Mouse (Mus musculus) adrenal gland, postnatal 25 days (tissue): Measurements from ENCODE around the gene Pkm. TPM values are rescaled to one million over a fixed set of nuclear protein-coding genes. Genes with fewer than 3 reads are reported as not detected.
A peak's percentile ranks its signal among the peaks of the same experiment; 100 is the strongest.

Source experiments
- DNase-seq: peaks from one replicate; pipeline ENCODE4 v3.0.0; 2021; ENCODE audit warnings: mixed read lengths
- long read RNA-seq: library from polyadenylated mRNA; stranded (forward); transcript quantifications from one replicate; pipeline ENCODE4 v2.0.0, GENCODE M21; 2021
- total RNA-seq: library from RNA; stranded (reverse); gene quantifications from 2 replicates; pipeline ENCODE4 v1.2.3, GENCODE M21; 2021

Gene Pkm
- total RNA-seq: 706 and 770 TPM in 2 replicates
- long read RNA-seq, transcript Pkm-201 (11 exons, 2,432 nt): major isoform, 842 of 1,452 reads
- long read RNA-seq, transcript Pkm-202 (11 exons, 2,041 nt): minor isoform, 357 of 1,452 reads
- long read RNA-seq, partial matches to known transcripts: 138 of 1,452 reads
- long read RNA-seq, other reads (novel, unspliced or antisense): 115 of 1,452 reads

DNA sequence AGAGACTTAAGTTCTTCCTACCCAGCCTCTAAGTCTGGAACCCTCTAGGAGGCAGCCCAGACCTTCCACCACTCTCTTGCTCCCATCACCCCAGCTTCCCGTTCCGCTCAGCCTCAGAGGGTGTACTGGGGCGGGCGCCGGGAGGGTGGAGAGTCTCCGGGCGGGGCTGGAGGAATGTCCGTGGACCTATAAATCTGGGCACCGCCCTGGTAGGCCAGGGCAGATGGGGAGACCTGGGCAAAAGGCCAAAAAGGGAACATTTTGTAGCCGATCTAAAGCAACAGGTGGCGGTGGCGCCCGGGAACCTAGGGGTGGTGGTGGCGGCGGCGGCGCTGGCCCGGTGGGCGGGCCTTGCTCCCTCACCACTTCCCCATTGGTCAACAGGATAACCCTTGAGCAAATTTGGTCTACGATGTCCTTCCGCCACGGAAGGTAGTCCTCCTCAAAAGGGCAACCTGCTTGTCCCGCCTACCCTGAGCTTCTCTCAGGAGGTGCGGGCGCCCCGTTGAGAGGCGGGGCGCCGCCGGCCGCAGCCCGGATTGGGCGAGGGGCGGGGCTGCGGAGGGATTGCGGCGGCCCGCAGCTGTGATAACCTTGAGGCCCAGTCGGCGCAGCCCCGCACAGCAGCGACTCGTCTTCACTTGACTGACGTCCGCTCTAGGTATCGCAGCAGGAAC, at the start of gene Pkm:
Gene Pkm (plus strand): TSS at position 411 of the 677 bp plus-strand sequence.
- DNase-seq: peak; percentile 94

DNA sequence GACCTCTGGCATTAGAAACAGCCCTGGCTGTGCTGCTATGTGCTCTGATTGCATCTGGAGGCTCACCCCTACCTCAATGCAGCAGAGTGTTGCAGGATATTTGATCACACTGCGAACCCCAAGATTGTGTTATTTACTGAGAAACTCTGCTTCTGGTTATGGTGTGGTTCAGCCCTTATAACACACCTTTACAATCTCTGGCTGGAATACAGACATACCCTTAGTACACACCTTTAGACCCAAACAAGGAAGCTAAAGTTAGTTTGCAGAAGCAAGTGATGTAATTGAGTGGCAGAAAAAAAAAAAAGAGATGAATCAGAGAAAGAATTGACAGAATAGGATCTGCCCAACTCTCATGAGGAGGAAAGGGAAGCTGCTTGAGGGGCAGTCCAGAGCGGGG, 45.2 kb upstream of the Pkm start:
- DNase-seq: no peak

DNA sequence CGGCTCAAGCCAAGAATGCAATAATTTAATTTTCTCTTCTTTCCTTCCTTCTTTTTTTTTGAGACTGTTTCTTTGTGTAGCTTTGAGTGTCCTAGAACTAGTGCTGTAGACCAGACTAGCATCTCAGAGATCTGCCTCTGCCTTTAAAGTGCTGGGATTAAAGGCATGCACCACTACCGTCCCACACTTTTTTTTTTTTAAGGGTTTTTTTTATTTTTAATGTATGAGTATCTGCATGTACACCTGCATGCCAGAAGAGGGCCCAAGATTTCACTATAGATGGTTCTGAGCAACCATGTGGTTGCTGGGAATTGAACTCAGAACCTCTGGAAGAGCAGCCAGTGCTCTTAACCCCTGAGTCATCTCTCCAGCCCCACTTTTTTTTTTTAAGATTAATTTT, 40.4 kb upstream of the Pkm start:
- DNase-seq: no peak

DNA sequence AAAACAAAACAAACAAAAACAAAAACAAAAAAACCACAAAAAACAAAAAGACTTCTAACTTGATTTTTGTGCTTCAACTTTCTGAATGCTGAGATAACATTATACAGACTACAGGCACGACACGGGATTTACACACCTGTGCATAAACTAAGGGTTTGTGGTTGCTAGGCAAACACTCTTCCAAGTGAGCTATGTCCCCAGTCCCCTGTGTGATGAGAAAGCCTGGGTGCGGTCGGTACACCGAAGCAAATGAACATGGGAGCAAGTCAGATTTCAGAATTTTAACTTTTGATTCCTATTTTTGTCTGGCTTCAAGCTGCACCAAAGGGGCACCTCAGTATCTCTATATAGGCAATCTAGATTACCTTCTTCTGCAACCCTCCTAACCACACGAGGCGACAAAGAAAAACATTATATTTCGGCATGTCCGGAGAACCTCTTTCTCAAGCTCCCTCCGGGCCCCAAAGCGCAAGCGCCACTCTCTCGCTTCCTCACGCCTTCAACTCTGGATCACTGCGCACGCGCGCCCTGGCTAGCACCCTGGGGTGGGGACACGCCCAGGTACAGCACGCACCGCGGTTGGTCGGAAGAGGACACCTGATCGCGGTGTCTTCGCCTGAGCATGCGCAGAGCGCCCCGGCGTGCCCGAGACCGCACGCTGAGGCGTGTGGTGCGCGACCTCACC, 39.4 kb upstream of the Pkm start, which contains the start of gene Parp6:
Gene Parp6 (plus strand): TSS at position 663 of the 685 bp plus-strand sequence.
- peak; percentile 100 for DNase-seq

DNA sequence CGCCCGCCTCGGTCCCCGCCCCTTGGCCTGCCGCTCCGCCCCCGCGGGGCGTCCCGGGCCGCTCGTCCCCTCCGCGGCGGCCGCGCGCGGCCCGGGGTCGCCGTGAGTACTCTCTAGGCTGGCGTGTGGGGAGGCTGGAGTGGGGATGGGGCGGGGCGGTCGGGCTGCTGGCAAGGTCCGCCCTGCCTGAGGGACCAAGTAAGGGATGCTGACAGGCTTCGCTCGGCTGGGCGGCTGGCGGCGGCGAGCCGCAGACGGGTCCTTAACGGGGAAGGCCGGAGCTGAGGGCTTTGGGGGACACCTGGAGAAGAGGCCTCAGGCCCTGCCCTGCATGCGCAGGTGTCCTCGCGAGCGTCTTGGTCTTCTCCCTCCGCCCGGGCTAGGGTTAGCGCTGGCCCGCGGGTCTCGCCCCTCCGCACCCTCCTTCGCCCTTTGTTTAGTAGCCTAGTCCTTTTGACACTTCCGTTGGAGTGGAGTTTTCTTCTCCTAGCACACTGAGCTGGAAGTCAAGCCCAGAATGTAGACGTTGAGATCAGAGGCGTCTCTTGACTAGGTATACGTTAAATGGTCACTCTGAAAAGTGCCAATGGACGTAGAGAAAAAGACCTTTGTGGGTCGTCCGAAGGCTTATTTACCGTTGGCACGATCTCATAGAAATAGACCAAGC, 38.7 kb upstream of the Pkm start:
- DNase-seq: no peak

DNA sequence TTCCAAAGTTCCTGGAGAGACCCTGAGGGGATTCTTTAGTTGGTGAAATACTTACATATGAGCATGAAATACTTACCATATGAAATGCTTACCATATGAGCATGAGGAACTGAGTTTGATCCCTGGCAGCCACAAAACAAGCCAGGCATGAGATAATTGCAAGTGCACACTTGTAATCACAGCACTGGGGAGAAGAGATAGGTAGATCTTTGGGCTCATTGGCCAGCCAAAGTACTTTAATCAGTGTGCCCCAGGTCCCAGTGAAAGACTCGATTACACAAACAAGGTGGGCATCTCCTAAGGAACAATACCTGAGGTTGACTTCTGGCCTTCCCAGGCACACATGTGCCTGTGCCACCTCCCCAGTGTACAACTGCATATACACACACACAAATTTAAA, 17.8 kb upstream of the Pkm start:
- no peak for DNase-seq

DNA sequence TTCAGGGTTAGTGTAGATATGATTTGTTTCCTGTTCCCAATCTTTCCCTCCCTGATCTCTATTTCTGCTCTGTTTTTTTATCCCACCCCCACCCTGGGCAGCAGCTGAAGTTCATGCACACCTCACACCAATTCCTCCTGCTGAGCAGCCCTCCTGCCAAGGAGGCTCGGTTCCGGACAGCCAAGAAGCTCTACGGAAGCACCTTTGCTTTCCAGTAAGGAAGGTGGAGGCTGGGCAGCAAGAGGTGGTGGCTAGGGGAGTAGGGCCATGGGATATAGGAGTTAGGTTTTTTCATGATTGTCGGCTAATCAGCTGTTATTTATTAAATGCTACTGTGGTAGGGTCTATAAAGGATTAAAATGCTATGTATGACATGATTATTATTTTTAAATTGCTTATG, 16.2 kb upstream of the Pkm start:
- DNase-seq: no peak

DNA sequence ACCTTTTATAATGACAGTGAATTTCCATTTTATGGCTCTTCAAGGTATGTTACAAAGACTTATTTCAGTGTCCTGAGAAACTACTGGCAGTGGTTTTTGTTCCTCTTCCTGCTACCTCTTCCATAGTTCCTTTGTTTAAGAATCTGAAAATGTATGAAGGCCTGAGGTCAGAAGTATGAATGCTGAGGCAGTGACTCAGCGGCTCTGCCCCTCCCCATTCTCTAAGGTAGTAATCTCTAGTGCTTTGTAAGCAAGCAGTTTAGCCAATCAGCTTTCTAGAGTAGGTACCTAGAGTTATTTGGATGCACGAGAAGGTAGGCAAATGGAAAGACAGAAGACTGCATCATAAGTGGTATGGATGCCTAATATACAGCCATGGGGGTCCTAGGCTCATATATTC, 14.8 kb upstream of the Pkm start:
- DNase-seq: no peak

DNA sequence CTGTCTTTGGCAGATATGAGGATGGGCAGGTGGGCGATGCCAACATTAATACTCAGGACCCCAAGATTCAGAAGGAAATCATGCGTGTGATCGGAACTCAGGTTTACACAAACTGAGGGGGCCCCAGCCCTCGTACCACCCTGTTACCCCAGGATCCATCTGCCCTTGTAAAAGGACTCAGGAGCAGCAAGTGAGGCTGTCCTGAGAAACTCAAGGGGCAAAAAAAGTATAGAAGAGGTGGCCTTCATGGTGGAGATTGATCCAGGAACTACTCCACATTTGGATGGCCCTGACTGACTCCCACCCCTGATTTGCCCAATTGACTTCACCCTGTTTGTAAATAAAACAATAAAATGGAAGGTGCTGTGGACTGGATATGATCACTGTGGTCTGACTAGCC, 6.3 kb upstream of the Pkm start:
- DNase-seq: no peak

DNA sequence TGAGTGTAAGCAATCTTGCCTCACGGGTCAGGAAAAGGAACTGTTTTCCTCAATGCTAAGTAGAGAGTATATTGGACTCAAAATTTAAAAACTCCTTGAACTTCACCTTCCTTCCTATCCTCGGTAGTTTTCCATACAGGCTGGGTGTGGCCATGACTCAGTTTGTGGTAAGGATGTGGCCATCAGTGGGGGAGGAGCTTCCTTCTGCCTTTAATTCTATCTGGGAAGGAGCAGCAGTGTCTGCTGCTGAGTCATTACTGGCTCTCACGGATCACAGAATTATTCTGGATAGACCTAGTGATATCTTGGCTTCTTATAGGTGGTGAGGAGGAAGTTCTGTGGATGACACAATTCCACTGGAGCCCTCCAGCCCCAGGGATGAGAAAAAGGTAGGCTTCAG, 2.8 kb upstream of the Pkm start:
- peak; percentile 35 for DNase-seq

DNA sequence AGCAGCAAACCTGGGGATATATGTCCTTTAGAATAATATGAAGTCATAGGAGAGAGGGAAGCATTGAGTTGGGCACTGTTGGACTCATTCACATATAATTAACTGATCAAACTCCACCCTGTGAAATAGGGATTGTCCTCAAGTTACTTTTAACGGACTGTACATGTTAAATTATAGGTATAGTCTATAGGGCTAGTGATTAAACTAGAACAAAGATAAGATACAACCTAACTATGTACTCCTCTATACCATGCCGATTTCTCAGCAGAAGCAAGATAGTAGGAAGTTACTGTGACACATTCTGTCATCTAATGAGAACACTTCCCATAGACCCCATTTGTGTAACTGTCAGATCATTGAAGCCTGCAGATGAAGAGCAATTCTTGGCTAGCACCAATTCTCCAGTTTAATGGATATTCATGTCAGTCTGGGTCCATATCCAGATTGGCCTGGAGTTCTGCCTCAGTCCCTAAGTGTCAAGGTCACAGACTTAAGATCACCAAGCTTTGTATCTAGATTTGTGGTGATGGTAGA, 1.7 kb upstream of the Pkm start:
- no peak for DNase-seq

DNA sequence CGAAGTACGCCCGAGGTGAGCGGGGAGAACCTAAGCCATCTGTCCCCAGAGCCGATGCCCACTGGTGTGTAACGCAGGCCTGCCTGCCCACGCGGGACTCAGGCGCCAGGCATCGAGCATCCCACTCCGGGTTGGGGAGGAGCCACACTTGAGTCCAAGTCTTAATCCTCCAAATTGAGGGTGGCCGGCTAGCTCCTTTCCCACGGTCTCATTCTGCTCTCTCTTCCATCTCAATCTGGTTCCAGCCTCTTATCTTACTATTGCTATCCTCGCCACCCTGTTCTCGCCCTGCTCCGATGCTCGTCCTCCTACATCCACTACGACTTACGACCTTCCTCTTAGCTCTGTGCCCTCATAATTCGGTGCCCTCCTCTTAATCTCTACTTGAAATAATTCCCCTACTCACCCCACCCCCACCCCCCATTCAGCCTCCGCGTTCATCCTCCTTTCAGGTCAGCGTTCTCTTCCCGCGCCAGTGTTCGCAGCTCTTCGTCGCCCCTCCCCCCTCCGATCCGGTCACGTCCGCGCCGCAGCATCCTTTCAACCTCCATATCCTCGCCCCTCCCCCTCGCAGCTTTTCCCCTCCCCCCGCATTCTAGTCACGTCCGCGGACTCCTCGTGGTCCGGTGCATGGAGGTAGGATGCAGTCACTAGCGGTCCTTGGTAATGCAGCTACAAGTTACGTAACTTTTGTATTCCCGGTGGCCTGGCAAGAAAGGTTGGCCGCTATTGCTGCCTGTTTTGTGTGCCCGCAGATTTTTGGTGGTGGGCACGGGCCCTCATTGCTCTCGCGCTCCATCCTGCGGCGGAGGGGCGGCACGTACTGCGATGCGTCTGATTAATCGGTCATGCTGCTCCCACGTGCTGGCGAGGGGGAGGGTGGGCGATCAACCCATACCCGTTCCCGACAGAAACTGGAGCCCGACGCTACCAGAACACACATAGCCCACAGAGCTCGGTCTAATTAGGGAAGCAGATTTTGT, 758 bp downstream of the Pkm start:
- peak; percentile 81 for DNase-seq

DNA sequence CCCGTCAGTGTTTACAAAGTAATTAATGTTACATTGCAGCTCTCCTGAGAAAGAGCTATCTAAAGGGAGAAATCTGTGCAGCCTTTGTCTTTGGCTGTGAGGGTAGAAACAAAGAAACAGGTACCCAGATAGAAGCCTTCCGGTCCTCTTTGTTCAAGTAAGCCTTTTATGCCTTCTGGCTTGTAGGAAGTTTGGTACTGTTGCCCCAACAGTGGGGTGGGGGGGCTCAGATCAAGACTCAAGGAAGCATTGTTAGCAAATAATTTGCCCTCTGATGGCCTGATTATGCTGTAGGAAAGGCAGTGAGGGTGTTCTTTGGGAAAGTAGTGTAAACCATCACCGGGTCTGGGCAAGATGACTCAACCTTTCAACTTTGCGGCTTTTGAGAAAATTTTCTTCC, 2.0 kb downstream of the Pkm start:
- DNase-seq: no peak

DNA sequence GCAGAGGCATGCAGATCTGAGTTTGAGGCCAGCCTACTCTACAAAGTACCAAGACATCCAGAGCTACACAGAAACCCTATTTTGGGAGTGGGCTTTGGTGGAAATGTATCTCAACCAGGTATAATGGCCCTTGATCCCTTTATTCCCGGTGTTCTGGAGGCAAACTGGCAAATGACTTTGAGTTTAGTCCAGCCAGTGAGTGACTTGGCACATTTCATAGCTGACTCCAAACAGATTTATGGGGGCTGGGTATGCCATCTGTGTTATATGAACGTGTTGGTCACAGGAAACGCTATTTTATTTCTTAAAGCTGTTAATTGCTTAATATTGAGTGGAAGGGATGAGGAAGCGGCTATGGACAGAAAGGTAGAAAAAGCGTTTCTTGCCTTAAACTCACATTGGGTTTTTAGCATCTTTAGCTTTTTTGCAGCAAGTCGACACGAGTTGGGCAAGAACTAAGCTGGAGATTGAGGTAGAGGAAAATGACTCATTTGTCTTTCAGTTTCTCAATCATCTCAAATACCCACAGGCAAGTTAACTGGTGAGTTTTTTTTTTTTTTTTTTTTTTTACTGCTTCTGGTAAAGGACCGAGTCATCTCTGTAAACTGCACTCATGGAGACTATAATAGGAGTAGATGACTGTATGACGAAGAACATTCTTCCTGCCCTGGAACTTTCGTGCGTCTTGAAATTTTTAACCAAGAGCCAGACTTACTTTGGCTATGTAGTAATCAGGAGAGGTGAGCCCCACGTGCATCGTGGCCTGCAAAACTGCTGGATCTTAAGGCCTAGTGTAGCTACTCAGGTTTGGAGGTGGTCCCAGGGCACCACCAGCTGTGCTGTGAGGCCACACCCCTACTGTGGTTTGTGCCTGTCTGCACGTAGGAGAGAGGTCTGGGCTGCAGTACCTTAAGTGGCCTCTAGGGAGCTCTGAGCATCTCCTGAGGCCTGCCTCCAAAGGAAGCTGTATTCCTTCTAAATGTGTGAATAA, 3.2 kb downstream of the Pkm start:
- DNase-seq: peak; percentile 70

DNA sequence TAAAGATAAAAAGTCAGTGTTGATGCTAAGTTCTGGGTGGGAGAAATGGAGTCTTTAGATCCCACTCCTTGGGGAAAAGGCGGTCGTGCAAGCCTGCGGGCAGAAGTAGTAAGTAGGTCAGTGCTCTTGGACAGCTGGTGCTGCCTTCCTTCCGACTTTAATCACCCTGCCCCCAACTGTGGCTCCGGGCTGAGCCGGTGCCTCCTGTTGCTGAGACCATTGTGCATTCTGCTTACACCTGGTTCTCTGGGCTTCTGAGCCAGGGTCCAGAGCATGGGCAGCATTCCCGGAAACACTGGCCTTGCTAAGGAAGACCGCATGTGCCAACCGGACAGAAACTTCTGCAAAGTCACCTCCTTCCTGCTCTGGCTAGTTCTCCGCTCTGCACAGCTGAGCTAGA, 4.3 kb downstream of the Pkm start:
- DNase-seq: peak; percentile 57

DNA sequence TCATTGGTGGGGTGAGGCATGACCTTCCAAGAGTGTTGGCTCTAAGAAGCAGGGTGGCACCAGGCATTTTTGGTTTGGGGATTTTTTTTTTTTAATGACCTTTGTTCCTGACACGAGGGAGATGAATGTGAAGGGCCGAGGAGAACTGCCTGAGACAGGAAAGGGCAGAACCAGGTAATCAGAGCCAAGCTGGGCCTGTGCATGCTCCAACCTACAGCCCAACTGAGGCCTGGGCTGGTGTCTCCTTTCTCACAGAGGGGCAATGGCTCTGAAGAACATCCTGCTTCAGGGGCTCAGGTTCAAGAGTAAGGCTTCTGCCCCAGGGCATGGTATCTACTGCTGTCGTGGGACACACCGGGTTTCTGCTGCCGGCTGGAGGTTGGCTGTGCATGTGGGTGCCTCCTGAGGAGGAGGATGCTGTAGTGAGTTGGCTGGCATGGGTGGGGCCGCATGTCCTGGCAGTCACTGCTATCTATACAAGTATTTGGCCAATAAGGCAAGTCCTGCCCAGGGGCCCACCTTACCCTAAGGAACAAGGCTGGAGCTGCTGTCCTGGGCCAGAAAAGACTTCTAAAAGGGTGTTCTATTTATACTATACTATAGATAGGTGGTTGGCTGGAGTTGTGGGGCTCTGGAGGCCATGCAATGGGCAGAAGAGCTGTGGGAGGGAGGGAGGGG, 5.3 kb downstream of the Pkm start:
- DNase-seq: no peak

DNA sequence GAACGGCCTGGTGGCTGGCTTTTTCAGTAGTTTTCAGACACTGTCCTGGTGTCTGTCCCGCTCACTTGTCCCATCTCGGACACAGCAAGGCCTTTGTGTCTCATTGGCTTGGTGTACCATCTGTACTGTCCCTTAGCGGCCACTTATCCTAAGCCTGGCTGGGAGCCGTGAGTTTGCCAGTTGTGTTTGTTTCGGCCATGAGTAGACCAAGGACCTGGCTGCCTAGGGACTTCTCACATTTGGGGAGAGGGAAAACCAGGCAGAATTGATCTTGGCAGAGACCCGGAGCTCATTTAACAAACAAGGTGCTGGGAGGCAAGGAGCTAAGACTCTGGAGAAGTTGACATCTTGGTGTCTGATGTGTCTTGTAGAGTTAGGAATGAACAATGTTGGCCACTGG, 7.1 kb downstream of the Pkm start:
- no peak for DNase-seq

DNA sequence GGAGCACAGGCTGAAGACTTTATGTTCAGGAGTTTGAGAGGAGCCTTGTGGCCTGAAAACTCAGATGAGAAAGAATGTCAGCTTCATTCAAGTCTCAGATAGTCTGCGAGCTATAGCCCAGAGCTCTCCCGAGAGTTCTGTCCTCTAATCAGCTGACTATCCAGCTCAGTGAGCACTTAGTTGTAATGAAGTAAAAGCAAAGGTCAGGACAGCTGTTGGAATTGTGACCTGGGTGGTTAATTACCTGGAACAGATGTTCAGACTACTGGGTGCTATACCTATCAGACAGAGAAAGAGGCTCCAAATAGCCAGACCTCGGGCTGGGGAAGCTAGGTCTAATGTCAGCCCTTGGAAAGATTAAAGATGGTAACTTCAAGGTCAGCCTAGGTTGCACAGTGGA, 7.8 kb downstream of the Pkm start:
- no peak for DNase-seq

DNA sequence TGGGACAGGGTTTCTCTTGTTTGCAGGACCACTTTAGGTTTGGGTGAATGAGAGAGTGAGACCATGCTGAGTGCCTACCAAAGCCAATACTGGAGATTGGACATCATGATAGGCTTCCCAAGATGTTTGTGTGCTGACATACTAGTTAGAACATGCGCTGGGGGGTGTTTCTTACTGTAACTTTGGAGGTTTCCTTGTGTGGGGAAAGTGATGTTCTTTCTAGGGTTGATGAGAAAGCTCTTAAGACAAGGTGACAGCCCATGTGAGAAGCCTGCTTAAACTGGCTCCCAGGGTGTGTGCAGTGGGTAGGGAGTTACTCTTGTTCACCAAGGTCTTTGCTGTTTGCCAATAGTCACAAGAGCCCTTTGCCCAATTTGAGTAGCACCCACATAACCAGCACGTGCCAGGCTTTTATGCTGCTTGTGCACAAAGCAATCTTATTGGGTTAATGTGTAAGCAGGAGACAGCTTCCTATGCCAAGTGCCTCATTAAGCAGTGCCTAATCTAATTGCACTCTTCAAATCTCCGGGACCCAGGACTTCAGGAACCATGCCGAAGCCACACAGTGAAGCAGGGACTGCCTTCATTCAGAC, 8.6 kb downstream of the Pkm start:
- no peak for DNase-seq
